Mouse (Mus musculus): ENCODE data around the gene Ranbp3l.

Gene Ranbp3l

GRCm38 (mm10) chr15:9093598-9094365, 126.0 kb downstream of the Ranbp3l start:
- DNase-seq (ENCODE audit: low read depth) = no peak

DNA sequence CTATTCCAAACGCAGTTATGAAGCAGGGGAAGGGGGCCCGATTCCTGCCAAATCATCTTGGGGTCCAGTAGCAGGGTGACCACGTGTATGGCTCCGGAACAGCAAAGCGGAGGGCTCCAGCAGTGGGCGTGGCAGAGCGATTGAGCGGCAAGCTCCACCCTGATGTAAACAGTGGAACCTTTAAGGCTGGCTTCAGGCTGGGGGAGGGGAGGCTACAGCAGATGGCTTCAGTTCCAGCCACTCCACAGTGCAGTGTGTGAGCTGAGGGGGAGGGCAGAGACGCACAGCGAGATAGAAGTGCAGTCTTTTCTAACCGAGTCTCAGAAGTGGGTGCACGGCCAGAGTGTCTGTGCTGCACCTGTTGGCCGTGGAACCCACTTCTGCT, 126.6 kb downstream of the Ranbp3l start:
- DNase-seq (ENCODE audit: low read depth) = no peak

DNA sequence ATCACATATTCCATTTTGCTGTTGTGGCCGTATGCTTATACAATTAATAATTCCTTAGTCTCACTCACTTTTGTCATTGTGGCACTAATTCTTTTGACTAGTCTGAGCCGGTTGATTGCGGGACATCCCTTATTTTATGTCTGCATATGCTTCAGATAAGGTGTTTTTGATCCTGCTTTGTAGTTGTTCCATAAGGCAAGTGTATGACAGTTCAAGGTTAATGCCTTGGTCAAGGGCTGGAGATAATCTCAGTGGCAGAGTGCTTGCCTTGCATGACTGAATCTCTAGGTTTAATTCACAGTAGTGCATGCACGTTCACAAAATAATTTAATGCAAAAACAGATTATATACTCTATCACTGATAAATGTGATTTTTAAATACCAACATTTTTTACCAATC, 129.1 kb downstream of the Ranbp3l start:
- DNase-seq (ENCODE audit: low read depth) = no peak

DNA sequence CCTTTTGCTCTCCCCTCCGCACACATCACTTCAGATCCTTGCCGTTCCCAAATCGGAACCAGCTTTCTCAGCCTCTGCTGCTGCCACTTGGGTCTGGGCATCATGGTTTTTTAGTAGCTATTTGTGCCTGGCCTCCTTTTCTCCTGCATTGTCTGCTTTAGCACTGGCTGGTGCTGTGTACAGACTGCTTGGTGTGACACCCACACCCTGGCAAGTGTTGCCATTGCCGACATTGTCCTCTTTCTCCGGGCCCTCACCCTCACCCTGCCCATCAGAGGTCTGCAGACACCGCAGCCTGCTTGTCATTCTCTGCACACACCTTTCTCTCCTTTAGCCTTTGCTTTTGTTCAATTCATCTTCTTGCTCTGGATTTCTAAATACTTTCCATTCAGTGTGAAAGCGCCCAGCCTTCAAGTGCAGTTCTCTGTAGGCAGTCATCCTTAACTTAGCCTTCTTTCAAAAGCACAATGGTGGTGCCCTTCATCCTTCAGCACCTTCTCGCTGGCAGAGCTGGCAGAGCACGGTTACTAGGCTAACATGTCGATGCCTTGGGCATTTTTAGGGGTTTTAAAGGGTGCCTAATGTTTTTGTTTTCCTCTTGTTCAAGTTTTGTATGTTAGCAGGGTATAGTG, 132.8 kb downstream of the Ranbp3l start:
- DNase-seq (ENCODE audit: low read depth) = no peak

- DNase-seq (ENCODE audit: low read depth) = no peak
Measured at GRCm38 (mm10) chr15:9106303-9107074, 138.7 kb downstream of the Ranbp3l start.

DNA sequence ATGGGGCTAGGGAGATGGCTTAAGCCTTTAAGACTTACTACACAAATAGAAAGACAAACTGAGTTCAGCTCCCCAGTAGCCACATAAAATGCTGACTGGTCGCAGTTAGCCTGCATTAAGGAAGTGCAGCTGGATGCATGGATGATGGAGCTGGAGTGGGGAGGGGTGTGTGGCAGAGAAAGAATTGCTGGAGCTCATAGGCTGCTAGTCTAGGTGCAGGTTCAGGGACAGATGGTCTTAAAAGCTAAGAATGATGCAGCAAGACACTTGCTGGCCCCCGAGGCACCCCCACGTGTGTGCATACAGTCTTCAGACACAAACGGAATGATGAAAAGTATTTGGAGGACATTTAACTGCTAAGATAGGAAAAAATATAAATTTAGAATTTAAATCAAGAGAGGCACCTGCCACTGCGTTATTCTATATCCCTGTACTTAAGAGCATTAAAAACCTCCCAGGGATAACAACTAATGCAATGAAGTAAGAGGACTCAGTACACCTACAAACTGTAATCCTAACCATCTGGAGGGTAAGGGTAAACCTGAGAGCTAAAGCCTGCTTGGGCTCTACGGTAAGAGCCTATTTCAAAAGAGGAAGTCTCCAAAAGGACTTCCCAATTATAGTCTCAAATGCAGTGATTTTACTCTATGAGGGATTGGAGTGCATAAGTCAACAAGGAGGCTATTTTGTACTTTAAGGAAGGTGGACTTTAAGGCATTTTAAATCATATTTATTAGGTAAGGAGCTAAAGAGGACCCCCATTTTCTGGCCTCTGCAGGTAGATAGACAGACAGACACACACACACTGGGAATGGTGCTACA, 143.0 kb downstream of the Ranbp3l start:
- DNase-seq (ENCODE audit: low read depth) = no peak

GRCm38 (mm10) chr15:9111648-9112047, 143.9 kb downstream of the Ranbp3l start:
- DNase-seq (ENCODE audit: low read depth) = no peak

DNA sequence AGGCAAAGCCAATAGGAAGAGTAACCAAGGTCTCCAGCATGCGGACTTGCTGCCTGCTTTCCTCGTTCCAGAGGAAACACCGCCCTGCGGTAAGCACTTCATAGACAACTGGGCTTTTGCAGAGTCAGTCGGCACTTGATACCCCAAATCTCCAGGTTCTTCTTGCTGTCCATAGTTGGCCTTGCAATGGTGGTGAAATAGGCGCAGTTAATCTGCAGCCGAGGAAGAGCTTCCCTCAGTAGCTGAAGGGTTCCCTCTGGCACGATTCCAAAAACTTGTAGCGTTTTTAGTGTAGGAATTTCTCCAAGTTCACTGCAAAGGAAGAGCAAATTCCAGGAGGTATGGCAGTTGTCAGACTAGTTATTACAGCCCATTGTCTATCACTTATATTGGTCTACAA, 145.8 kb downstream of the Ranbp3l start:
- no peak for DNase-seq (ENCODE audit: low read depth)

DNA sequence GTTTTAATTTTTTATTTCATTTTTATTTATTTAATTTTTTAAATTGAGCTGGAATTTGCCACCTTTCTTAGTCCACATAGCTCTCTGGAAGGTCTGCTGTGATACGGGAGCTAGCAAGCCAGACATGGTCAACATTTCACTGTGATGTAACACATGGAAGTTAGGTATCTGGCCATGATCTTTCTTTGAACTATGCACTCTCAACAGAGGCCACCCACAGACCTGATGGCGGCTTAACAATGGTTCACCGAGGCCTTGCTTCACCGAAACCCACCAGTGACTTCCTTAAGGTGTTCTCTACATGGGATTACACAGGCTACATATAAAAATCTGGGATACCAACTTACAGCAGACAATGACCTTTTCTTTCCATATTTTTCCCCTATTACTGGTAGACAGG, 146.4 kb downstream of the Ranbp3l start:
- no peak for DNase-seq (ENCODE audit: low read depth)

DNA sequence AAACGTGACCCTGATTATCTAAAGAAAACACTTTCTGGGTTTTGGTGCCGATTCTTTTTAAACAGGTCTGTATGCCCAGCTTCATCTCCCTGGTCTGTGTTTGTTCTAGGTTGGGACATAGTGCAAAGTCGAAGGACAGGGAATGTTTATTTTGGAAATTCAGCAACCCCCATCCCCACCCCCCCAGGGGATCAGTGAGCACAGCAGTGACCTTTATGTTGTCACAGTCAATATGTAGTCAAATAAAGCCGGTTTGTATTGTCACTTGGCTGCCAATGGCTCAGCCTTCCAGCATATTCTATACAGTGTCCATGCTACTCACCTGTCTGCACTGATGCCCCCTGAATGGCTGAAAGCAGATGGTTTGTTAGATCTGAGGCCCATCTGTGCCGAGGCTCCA, 146.8 kb downstream of the Ranbp3l start:
- DNase-seq (ENCODE audit: low read depth) = no peak
